ENCODE assay signal across 8 mouse cellular contexts in genomic region chr9:53667020-53667669, GRCm38 (mm10). TPM values are rescaled to one million over a fixed set of nuclear protein-coding genes. Genes with fewer than 3 reads are reported as not detected.
A peak's percentile ranks its signal among the peaks of the same experiment; 100 is the strongest.
DNase-seq lines count a peak whose midpoint lies in the region; ATAC-seq lines count a peak whose summit lies in the region.

No protein-coding gene starts in this region.

- no peaks in the 10 kb centered on the region for H3K9me3 ChIP-seq in hindbrain, embryonic 13.5 days

- ATAC-seq in hindbrain, embryonic 13.5 days (ENCODE audit: low FRiP score), result peak; percentile 97

- H3K27ac ChIP-seq in hindbrain, embryonic 13.5 days, result peak overlapping the region; percentile 99

- no peaks in the 10 kb centered on the region for H3K36me3 ChIP-seq in hindbrain, embryonic 13.5 days

- WGBS in hindbrain, embryonic 13.5 days, result under 1% methylated on average over 74 of the region's 74 CpGs

- peak; percentile 96 for DNase-seq in Muller cell, postnatal 12 days (ENCODE audit: inconsistent ontology term)
- DNase-seq in cerebellum, adult 9-11 months, result peak; percentile 93
- peak; percentile 87 to 92 for DNase-seq in frontal cortex, postnatal 10 days (ENCODE audit: low spot score in 2 of 2)
- DNase-seq in layer of hippocampus, postnatal 25 days (ENCODE audit: extremely low spot score in 1 of 2, low spot score in 1 of 2), result peak; percentile 93 to 94
- peak; percentile 95 for DNase-seq in lung, postnatal 25 days (ENCODE audit: low spot score)
- DNase-seq in retina, embryonic 14.5 days (ENCODE audit: low spot score), result peak; percentile 92
- DNase-seq in thymus, postnatal 4 days, result peak; percentile 98

- peak overlapping the region; percentile 84 for H3K4me2 ChIP-seq in hindbrain, embryonic 13.5 days

- H3K27me3 ChIP-seq in hindbrain, embryonic 13.5 days, result no peaks in the 10 kb centered on the region

- peak overlapping the region; percentile 95 for H3K4me3 ChIP-seq in hindbrain, embryonic 13.5 days

- peak overlapping the region; percentile 99 for H3K9ac ChIP-seq in hindbrain, embryonic 13.5 days

- peaks cover 29% of the 10 kb centered on the region for H3K4me1 ChIP-seq in hindbrain, embryonic 13.5 days (replicated peaks)

RNA-seq across cellular contexts. Expression of gene Cul5, which starts 2.7 kb away (rescaled TPM):
- 41.5 and 46.2 TPM in 2 replicates for polyA plus RNA-seq in hindbrain, embryonic 13.5 days (2015; fragmentation: Nextera tagmentation; extraction: Ambion mirVana)
- 10 to 100 TPM; 59.4 to 63.1 TPM for total RNA-seq in layer of hippocampus, postnatal 25 days (2021)

RNA-seq across cellular contexts. Expression of gene Rab39, which starts 38.9 kb away (rescaled TPM):
- polyA plus RNA-seq in hindbrain, embryonic 13.5 days (2015; fragmentation: Nextera tagmentation; extraction: Ambion mirVana), result 3.6 and 3.7 TPM in 2 replicates
- 1 to 10 TPM; 1.5 to 2.1 TPM for total RNA-seq in layer of hippocampus, postnatal 25 days (2021)

RNA-seq across cellular contexts. Expression of gene Acat1, which starts 57.0 kb away (rescaled TPM):
- polyA plus RNA-seq in hindbrain, embryonic 13.5 days (2015; fragmentation: Nextera tagmentation; extraction: Ambion mirVana), result 131 and 132 TPM in 2 replicates
- 10 to 100 TPM; 65.5 to 68.0 TPM for total RNA-seq in layer of hippocampus, postnatal 25 days (2021)

Comparison
In these comparisons a context has a peak if more than half of its experiments do, and no peak if none do; other contexts are left out.
1. Peak in every context shown above with its lines: DNase-seq, ATAC-seq, H3K4me3 ChIP-seq and H3K27ac ChIP-seq.